In genomic region chrX:10857668-10858067, GRCm38 (mm10) we compare ENCODE assay signal across 13 mouse cellular contexts.
"Had no signal": no experiment of that assay in that cellular context is flagged by ENCODE, and none has a peak within 500 bp of the region (broad histone marks: within the 10 kb centered on the region; RNA-seq: fewer than 3 reads in every experiment).

No protein-coding gene starts in this region.

- H3K27ac ChIP-seq: limb, embryonic 15.5 days; liver, embryonic 12.5 days; midbrain, embryonic 10.5 days; neural tube, embryonic 15.5 days; stomach, postnatal 0 days had no signal

- DNase-seq: kidney, adult 18-20 months; layer of hippocampus, postnatal 36 days; lung, postnatal 14 days; midbrain, embryonic 14.5 days; right cerebral cortex, adult 18-20 months; right cerebral cortex, postnatal 25 days; thymus, postnatal 4 days had no signal

- H3K36me3 ChIP-seq: limb, embryonic 15.5 days; liver, embryonic 12.5 days; midbrain, embryonic 10.5 days; neural tube, embryonic 15.5 days had no signal

- H3K4me2 ChIP-seq: limb, embryonic 15.5 days; liver, embryonic 12.5 days; neural tube, embryonic 15.5 days had no signal

- H3K9ac ChIP-seq: limb, embryonic 15.5 days; liver, embryonic 12.5 days; neural tube, embryonic 15.5 days had no signal

- H3K4me3 ChIP-seq: limb, embryonic 15.5 days; liver, embryonic 12.5 days; midbrain, embryonic 10.5 days; myocyte; neural tube, embryonic 15.5 days had no signal

- ATAC-seq: liver, embryonic 12.5 days had no signal

- H3K9me3 ChIP-seq: limb, embryonic 15.5 days; liver, embryonic 12.5 days; midbrain, embryonic 10.5 days; neural tube, embryonic 15.5 days had no signal

- H3K4me1 ChIP-seq: limb, embryonic 15.5 days; liver, embryonic 12.5 days; midbrain, embryonic 10.5 days; neural tube, embryonic 15.5 days had no signal

- H3K27me3 ChIP-seq: limb, embryonic 15.5 days; liver, embryonic 12.5 days; neural tube, embryonic 15.5 days had no signal
